Mouse (Mus musculus) fat pad, adult 2 months (tissue): ENCODE results near the gene Gm3194.
"Not testable (repeated sequence)": the region's sequence is repeated elsewhere in the genome, so short reads cannot be mapped to it uniquely, and the experiment has no call there.

ENCODE experiments used
- DNase-seq: peaks from one replicate; pipeline ENCODE4 v3.0.0-alpha.2; 2011; ENCODE audit warnings: low read depth, low spot score; ENCODE audit errors: extremely low read depth

Gm3194 gene

GRCm38 (mm10) chr14:5455367-5455766, at the start of gene Gm3194:
Gm3194 (minus strand) TSS chr14:5455467.
- DNase-seq, result not testable (repeated sequence)

- not testable (repeated sequence) for DNase-seq
These were observed 46.1 kb upstream of the Gm3194 start, which contains the start of gene Gm3488 for GRCm38 (mm10) chr14:5501374-5501773. Gm3488 (plus strand) TSS chr14:5501674.

GRCm38 (mm10) chr14:5483907-5484306, 28.6 kb upstream of the Gm3194 start, which contains the start of gene Gm3187:
Gm3187 (plus strand) TSS chr14:5484207.
- not testable (repeated sequence) for DNase-seq

GRCm38 (mm10) chr14:5477730-5478129, 22.5 kb upstream of the Gm3194 start, which contains the start of gene Gm8246:
Gm8246 (minus strand) TSS chr14:5477830.
- DNase-seq, result not testable (repeated sequence)

- not testable (repeated sequence) for DNase-seq
These were observed 5.2 kb upstream of the Gm3194 start for GRCm38 (mm10) chr14:5460469-5460868.

GRCm38 (mm10) chr14:5388949-5389348, 66.3 kb downstream of the Gm3194 start, which contains the start of gene Gm3500:
Gm3500 (minus strand) TSS chr14:5389049.
- DNase-seq, result not testable (repeated sequence)
